Mouse (Mus musculus) ovary, adult 18-20 months (tissue): ENCODE measurements around the gene Man1a2.

Experiments used
- DNase-seq: peaks from one replicate; pipeline ENCODE4 v3.0.0; 2022; ENCODE audit warnings: low spot score, mixed read lengths

The Man1a2 gene

GRCm38 (mm10) chr3:100562455-100562854 lies 122.8 kb downstream of the Man1a2 start:
- DNase-seq = no peak

DNA sequence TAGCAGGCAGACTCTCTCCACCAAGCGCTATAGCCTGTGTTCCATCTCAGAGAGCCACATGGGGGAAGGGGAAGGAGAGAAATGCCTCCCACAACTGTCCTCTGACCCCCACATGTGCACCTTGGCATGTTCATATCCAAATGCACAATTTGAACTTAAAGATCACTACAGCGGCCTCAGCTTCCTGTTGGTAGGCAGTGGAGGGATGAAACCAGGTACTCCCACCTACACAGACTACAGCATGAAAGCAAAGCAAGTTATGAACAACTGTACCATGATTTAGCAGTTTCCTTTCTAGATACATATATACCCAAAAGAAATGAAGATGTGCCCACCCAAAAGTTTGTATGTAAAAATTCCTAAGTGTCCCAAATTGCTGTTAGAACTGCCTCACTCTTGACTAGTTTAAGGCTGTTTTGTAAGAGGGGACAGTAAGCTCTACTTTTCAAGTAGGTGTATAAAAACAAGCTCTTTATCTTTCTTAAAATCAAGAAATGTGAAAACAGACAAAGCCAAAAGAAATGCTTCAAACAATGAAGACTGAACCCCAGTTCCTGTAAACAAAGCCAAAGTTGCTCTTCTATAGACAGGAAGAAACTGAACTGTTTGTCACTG lies 123.6 kb downstream of the Man1a2 start:
- no peak for DNase-seq

DNA sequence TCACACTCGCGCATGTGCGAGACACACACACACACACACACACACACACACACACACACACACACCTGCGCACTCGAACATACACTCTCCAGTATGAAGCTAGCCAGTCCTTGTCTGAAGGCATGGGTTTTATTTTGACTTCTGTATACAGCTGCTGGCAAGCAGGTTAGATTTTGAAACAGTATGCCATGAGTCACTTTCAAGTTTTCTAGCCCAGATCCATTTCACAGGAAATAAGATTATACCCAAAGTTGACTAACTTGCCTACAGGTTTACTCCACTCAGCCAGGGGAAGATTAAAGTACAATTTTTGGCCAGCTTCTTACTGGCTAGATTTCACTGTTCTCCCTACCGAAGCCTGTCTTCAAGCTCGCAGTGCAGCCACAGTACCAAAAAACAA lies 125.9 kb downstream of the Man1a2 start:
- DNase-seq = no peak

- DNase-seq = no peak
These were observed 127.0 kb downstream of the Man1a2 start for GRCm38 (mm10) chr3:100558211-100558708.

DNA sequence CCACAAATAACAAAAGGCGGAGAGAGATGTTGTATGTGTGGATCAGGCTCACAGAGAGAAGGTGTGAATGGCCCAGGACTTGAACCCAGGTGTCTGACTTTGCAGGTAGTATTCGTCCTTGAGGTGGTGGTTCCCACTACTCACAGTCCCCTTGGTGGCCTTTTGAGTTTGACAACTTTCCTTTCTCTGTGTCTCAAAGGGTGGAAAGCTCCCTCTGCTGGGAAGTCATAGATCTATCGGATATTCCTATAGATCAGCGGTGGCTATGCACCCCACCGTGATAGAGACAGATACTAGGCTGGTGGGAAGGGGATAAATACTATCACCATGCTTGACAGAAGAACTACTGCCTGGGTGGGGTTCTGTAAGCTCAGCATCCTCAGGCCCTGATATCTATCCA lies 130.5 kb downstream of the Man1a2 start:
- no peak for DNase-seq

DNA sequence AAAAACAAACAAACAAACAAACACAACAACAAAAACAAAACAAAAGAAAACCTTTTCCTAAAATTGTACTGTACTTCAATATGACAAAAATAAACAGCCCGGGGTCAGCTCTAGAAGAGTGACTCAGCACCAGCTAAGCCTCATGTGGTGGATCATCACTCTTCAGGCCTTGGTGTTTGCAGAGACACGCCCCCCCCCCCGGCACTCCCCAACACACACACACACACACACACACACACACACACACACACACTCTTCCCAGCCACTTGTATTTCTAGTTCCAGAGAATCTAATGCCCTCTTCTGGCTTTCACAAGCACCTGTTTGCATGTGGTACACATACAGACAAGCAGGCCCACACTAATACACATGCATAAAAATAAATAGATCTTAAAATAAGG lies 133.1 kb downstream of the Man1a2 start:
- DNase-seq = no peak

- no peak for DNase-seq
These were observed 137.4 kb downstream of the Man1a2 start for GRCm38 (mm10) chr3:100547913-100548292.

DNA sequence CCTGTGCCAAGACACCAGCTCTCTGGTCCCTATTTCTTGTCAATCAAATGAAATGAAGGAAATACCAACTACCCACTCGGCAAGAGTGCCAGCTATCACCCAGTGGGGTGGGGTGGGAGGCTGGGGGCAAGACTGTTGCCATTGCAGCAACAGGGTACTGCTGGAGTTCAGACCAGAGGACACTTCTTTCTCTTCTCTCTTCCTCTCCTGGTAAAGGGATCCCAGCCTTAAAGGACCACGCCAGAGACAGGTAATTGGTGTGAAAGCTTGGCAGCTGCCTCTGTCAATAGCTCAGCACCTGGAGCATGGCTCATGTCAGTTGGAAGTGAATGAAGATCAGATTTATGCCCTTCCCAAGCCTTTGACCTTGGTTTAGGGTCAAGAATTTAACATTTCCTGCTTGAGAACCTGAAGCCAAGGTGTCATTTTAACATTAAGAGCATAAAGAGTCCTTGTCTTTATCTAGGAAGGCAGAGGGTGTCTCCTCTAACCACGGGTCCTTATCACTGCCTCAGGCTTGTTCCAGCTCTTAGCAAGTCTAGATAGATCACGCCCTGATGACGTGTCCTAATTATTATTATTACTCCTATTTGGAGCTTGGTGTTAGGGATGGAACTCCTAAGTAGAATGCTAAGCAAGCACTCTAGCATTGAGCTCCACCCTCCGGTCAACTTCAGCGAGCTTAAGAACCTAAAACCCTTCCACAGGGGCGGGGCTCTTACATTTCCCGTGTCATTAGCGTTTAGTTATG lies 138.0 kb downstream of the Man1a2 start:
- no peak for DNase-seq

- DNase-seq = no peak
These were observed 148.6 kb downstream of the Man1a2 start for GRCm38 (mm10) chr3:100536686-100537085.

DNA sequence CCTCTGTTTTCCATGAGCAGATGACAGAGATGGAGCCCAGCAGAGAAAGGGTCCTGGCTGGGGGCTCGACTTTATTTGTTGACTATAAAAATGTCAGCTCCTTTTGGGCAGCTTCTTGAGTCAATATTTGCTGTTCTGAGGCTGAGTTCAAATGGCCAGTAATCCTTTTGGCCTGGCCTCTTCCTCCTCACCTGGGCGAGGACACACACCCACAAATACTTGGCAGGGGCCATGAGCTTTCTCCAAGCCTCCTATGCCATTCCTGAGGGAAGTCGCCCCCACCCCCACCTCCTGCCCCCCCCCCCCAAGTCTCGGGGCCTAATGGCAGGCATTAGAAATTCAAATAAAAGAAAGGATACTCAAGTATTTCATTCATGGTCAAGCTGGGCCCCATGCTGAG lies 149.4 kb downstream of the Man1a2 start:
- no peak for DNase-seq

- no peak for DNase-seq
These were observed 150.0 kb downstream of the Man1a2 start for GRCm38 (mm10) chr3:100535298-100535697.

DNA sequence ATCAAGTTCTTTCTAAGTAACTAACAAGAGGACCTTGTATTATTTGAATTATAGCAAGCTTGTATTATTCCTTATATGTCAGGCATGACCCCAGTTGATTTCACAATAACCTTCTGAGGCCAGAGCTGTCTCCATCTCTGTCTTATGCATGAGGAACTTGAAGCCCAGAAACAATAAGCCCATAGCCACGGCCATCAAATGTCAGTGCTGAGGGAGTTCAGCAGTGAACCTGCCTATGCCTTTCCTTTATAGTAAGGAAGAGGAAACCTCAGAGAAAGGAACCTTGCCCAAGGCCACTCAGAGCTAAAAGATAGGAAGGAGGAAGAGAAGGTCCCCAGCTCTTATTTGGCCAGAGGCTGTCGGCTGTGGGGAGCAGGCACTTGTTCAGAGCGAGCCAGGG lies 150.9 kb downstream of the Man1a2 start:
- no peak for DNase-seq

GRCm38 (mm10) chr3:100533429-100533828 lies 151.9 kb downstream of the Man1a2 start:
- DNase-seq = no peak

GRCm38 (mm10) chr3:100530919-100531318 lies 154.4 kb downstream of the Man1a2 start:
- no peak for DNase-seq

GRCm38 (mm10) chr3:100530244-100530788 lies 155.0 kb downstream of the Man1a2 start:
- DNase-seq = no peak

DNA sequence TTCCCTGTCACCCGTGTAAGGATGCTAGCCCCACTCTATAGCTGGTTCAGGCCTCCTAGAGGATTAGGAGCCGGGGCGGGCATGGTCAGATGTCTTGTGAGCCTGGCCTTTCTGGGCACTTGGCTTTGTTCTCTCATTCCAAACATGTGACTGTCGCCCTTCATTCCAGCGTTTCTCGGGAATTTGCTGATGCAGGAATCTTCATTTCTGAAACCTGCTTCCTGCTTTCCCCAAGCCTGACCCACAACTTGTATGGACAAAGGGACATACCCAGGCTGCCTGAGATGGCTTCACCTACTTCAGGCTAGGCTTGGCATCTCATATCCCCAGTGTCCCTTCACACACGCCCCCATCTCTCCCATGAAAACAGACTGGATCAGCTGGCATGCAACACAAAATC lies 162.6 kb downstream of the Man1a2 start:
- DNase-seq = no peak

GRCm38 (mm10) chr3:100521626-100522025 lies 163.7 kb downstream of the Man1a2 start:
- no peak for DNase-seq

DNA sequence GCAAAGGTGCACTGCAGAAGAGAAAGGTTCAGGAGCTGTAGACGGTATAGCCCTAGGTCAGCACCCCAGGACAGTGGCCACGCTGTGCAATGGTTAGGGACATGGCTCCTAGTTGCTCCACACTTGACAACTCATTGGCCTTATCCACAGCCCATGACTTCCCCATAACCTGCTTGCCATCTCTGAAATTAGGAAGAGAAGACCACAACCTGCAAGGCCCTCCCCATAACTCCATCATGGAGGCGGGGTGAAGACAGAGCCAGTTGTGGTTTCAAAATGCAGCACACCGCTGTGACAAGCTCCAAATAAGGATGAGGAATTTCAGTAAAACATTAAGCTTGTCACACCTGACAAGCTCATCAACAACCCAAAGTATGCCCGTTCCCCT lies 169.6 kb downstream of the Man1a2 start:
- no peak for DNase-seq

GRCm38 (mm10) chr3:100515093-100515753 lies 170.1 kb downstream of the Man1a2 start:
- DNase-seq = no peak
